Mouse (Mus musculus) gastrocnemius, postnatal 4 days (tissue): ENCODE measurements around the gene Slc4a4. TPM values are rescaled to one million over a fixed set of nuclear protein-coding genes. Genes with fewer than 3 reads are reported as not detected.
"Not testable (repeated sequence)": the region's sequence is repeated elsewhere in the genome, so short reads cannot be mapped to it uniquely, and the experiment has no call there.

Source experiments
- DNase-seq, 2 experiments: peaks; one replicate each; pipeline ENCODE4 v3.0.0; 2021 to 2022; ENCODE audit warnings: low spot score in 2 of 2, mixed read lengths in 2 of 2
- total RNA-seq, 2 experiments: library from RNA; stranded (reverse); gene quantifications; 2 replicates each; pipeline ENCODE4 v1.2.3; 2021

The Slc4a4 gene
- total RNA-seq, 2 experiments from 2014 or later, result 12.1 to 17.8 TPM

DNA sequence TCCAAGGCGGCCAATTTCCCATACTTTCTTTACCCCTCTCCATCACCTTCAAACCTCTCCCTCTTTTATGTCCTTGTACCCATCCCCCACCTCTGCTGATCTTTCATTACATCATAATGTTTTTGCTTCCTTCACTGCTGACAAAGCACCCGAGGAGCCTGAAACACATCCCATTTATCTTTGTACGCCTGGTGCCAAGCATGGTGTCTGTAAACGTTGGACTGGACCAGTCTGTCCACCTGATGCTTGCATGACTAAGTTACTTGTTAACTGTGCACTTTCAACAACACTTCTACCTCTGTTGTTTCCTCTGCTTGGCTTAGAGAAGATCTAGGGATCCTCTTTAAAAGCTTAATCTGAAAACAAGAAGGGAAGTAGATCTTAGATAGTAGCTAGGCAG is 180.5 kb downstream of the Slc4a4 start:
- no peak for DNase-seq

DNA sequence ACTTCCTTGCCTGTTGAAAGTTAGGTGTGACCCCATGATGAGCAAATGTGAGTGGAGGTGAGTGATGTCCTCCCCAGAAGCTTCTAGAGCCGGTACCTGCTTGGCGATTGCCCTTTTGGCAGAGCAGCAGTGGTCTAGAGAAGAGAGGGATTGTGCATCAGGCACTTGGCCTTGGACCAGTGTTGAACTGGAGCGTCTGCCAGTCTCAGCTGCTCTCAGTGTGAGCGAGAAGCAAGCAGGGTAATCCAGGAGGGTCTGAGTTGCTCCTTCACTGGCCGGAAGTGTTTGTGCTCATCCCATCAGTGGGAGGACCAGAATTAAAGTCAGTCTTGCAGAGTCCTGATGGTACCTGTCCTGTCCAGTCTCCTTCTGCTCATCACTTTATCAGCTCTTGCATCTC is 181.5 kb downstream of the Slc4a4 start:
- no peak for DNase-seq

GRCm38 (mm10) chr5:89070051-89070450 is 183.4 kb downstream of the Slc4a4 start:
- no peak for DNase-seq

DNA sequence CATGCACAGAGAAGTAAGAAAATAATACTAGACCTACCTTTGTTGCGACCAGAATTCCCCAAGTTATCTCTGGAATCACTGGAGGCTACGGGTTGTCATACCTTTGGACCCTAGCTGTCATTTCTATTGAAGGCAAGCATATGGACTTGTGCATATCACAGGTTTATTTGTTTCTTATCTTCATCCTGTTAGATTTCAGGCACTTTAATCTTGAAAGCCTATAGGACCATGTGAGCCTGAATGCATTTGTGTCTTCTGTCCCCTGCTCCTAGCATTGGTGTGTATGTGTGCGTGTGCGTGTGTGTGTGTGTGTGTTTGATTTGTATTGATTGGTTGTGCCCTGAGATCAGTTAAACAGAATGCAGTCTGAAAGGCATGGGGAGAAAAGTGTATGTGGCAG is 185.3 kb downstream of the Slc4a4 start:
- no peak for DNase-seq

- no peak for DNase-seq
Measured at GRCm38 (mm10) chr5:89077711-89078110, 191.1 kb downstream of the Slc4a4 start.

DNA sequence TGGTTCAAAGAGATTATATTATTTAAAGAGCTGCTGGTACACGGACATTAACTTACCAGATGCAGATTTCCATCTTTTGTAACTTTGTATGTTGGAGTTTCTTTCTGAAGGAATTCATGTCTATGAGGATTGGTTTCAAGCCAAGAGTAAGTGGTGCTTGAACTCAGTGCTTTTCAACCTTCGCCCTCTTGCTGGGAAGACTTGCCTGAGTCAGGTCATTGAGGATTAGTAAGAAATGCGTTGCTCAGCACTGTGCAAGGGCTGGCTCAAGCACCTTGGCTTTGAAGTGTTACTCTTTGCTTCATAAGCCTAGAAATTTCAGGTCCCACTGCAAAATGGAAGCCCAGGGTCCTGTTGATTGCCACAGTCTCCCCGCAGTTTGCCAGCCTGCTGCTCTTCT is 196.9 kb downstream of the Slc4a4 start:
- DNase-seq, result no peak

- DNase-seq, result no peak
Measured at GRCm38 (mm10) chr5:89087916-89088315, 201.3 kb downstream of the Slc4a4 start.

DNA sequence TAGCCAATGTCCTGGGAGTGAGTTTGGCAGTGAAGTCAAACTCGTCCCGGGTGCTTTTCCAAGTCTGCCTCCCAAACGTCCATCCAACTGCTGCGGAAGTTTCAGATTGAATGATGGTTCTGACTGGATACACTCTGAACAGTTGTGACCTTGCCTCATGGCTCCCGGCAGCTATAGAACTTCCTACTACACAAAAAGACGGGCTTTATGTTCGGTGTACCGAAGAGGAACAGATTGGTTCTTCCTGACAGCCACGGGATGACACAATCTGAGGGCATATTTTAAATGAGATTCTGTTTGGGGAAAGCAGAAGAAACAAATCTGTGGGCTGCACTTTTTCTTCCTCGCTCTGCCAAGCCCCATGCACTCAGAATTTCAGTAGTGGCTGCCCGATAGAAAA is 201.8 kb downstream of the Slc4a4 start:
- no peak for DNase-seq

- no peak for DNase-seq
Measured at GRCm38 (mm10) chr5:89090131-89090530, 203.5 kb downstream of the Slc4a4 start.

DNA sequence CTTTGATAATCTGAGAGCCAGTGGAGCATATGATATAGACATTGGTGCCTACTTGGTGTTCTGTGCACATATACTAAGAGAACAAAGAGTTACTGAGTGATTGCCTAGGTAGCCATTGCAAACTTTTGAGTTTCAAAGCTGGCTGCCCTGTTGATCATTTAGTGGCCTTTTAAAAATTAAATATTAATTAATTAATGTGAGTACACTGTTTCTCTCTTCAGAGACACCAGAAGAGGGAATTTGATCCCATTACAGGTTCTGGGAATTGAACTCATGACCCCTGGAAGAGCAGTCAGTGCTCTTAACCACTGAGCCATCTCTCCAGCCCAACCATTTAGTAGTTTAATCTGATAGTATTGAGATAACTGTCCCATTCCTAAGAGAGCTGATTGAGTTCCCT is 209.8 kb downstream of the Slc4a4 start:
- DNase-seq, result no peak

GRCm38 (mm10) chr5:89097291-89097690 is 210.7 kb downstream of the Slc4a4 start:
- no peak for DNase-seq

- no peak for DNase-seq
Measured at GRCm38 (mm10) chr5:89098121-89098520, 211.5 kb downstream of the Slc4a4 start.

DNA sequence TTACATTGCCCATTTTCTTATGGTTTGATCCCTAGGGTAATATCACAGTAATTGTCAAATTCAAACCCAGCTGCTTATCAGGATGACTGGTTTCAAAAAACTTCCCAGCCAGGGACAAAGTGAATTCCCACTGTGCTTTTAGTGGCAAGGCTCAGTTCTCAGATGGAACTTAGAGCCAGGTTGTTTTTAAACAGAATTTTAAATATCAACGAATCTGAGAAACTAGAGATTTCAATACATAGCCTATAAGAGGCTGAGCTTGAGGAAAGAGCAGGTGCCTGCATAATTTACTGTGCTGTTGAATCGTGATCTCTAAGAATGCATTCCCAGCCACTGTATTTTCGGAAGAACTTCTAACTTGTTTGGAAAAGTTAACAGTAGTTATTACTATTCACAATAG is 213.3 kb downstream of the Slc4a4 start:
- no peak for DNase-seq

- no peak for DNase-seq
Measured at GRCm38 (mm10) chr5:89102560-89102959, 215.9 kb downstream of the Slc4a4 start.

DNA sequence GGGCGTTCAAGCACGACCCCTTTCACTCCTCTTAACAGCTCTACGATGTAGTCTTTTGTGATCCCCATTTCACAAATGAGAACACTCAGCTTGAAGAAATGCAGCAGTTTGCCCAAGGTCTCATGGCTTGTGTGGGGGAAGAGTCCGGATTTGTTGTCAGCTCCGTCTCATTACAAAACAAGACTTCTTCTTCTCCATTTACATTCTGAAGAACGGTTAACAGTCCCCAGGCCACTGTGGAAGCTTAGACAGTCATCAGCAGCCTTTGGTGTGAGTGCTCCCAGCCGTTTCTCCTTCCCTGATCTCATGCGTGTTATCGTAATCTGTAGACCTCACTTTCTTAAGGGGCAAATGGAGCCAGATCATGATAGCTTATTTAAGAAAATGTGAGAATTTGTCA is 218.7 kb downstream of the Slc4a4 start:
- no peak for DNase-seq

- DNase-seq, result no peak
Measured at GRCm38 (mm10) chr5:89106217-89106616, 219.6 kb downstream of the Slc4a4 start.

DNA sequence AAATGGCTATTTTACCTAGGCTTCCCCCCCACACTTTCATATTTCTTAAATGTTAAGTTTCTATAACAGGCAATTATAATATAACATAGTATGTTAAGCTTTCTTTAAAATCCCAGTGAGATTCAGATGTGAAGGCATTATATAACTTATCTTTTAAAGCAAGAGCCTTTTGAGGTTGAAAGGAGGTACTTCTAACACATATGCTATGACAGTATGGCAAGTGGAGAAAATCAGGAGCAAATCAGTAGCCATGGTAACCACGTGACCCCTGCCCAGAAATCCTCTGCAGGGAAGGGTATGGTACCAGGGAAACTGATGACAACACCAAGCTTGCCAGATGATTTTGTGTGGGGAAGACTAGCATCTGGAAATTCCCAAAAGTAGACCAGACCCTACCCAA is 222.2 kb downstream of the Slc4a4 start:
- DNase-seq, result no peak

DNA sequence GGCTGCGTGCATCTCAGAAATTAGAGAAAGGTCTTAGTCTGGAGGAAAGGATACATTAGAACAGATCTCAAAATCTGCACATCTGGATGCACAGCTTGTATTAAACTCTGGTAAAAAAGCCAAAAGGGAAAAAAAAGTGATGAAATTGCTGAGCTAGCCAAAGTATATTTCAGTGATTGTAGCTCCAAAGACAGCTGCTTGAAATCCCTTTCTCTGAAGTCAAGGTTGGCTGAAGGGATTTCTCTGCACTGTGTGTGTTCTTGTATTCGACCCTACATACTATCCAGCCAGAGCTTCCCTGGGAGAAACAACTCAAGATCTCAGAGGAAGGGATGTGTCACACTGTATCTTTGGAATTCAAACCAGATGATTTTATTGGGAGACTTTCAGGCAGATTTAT is 223.2 kb downstream of the Slc4a4 start:
- DNase-seq, result no peak

DNA sequence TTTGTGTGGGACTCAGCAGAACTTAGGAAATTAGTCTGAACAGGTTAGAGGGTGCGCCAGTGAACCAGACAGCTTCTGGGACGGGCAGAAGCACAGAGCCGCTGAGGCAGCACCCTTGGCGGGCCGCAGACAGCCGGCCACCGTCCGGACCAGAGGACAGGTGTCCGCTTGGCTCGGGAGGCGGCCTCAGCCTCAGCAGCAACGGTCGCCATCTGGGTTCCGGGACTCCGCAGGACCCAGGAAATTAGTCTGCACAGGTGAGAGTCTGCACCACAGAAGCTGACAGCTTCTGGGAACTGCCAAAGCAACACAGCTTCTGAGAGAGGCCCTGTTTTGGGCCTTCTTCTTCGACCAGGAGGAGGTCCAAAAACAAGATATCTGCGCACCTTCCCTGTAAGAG is 225.4 kb downstream of the Slc4a4 start:
- DNase-seq, result not testable (repeated sequence)

DNA sequence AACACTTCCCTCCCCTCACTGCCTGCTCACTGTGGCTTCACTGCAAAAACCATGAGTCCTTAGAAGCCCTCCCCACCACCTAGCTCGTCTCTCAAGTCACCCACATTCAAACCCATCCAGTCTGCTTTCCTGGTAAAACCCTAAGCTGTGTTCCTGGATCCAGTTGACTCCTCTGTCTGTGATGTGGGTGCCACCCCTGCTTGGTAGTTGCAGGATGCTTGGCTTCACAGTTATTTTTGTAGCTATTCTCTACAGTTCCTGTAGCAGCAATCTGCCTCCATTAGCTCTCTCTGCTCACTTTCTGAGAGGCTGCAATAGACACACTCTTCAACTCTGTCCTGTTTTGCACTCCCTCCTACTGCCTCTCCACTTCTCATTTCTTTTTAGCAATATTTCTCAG is 234.3 kb downstream of the Slc4a4 start:
- no peak for DNase-seq

DNA sequence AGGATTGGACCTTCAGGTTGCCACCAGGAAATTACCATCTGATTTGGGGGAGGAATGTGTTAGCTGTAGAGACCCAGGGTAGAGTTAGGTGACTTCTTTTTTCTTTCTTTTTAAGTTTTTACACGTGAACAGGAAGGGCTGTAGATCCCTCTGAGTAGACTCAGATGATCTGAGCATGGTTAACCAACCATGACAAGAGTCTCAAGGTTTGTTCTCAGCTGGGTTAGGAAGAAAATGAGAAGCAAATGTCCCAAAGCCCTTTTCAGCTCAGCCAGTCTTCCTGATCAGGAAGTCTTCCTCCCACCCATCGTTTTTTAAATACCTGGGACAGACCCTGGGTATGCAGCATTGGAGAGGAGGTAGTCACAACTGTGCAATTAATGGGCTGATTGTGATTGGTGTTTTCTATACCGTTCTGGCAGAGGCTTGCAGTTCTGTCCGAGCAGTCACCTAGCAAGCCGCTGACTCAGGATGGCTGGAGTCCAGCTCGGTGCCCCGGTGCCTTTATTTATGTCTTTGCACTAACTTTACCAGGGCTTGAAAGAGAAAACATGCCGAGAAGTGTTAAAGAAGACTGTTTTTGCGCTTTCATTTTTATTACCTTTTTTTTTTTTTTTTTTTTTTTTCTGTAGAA is 236.8 kb downstream of the Slc4a4 start:
- no peak for DNase-seq

DNA sequence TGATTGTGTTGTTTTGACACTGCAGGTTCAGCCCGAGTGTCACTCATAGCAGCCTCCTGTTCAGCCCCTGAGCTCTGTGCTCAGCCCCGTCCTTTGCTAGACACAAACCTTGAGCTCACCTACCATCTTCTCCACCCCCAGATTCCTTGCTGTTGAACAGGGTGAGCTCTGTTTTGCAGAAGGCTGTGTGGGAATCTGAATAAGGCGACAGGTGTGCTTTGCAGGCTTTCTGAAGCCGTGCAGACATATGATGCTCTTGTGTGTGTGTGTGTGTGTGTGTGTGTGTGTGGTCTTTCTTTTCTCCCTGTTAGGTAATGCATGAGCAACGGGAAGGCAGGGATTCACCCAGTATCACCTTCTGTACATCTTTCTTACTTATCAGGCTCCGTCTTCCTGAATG is 241.6 kb downstream of the Slc4a4 start:
- DNase-seq, result no peak

DNA sequence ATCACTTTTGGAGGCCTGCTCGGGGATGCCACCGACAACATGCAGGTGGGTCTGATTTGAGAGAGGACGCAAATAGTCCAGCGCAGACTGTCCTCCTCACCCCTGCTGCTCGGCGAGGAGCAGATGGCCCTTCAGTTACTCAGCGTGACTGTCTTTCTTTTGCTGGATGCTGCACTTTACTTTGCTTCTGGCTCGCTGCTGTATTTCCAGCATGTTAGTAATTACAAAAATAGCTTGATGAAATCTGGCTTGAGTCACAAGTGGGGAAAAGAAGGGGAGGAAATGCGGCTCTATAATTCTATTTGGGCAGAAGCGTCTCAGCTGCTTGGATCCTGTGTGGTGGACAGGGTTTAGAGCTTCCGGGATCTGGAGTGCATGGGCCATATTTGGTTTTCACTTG is 249.2 kb downstream of the Slc4a4 start:
- DNase-seq, result no peak

DNA sequence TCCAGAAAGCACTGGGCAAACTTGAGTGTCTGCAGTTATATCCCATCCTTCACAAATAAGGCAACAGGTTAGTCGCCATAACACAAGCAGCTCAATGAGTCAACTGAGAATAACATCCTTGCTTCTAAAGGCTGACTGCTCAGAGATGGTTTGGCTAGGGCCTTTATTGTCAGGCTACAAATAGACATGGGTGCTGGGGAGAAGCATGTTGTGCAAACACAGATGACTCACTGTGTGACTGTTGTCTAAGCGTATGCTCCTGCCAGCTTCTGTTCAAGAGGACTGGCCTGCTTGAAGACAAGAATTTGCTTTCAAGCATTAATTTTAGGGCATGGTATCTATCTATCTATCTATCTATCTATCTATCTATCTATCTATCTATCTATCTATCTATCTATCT is 253.5 kb downstream of the Slc4a4 start:
- DNase-seq, result no peak
